Mouse (Mus musculus): ENCODE data around the gene Zfp131. TPM values are rescaled to one million over a fixed set of nuclear protein-coding genes. Genes with fewer than 3 reads are reported as not detected.

Zfp131 gene
- polyA plus RNA-seq, 1 experiment from 2014 or later: 38.7 TPM

GRCm38 (mm10) chr13:119756831-119757230, 33.9 kb downstream of the Zfp131 start:
- Histone ChIP-seq H3K4me3 (ENCODE audit: low read depth, low read length) (no peak overlapping the region), H3K9ac (replicated peaks; ENCODE audit: low read depth, low read length) (no peak overlapping the region)

GRCm38 (mm10) chr13:119755681-119756471, 34.8 kb downstream of the Zfp131 start, which contains the start of gene Nim1k:
TSS of gene Nim1k (minus strand) at chr13:119755882.
- H3K27ac ChIP-seq (ENCODE audit: low read depth, low read length): peak within 1 kb of the TSS; percentile 77
- H3K9me3 ChIP-seq (ENCODE audit: control insufficient read depth, low read length): no peaks in the 10 kb centered on the region
- peak within 1 kb of the TSS; percentile 94 for H3K4me2 ChIP-seq (ENCODE audit: low read depth, low read length)
- WGBS: 2% methylated on average over 42 of the region's 43 CpGs
- H3K36me3 ChIP-seq (ENCODE audit: control insufficient read depth, insufficient read depth, low read length): peaks cover under 1% of the 10 kb centered on the region; the same call in 1 of the 2 replicates
- ATAC-seq (ENCODE audit: low read depth): peak; percentile 94
- H3K27me3 ChIP-seq (ENCODE audit: control insufficient read depth, insufficient read depth, low read length): no peaks in the 10 kb centered on the region
- peak within 1 kb of the TSS; percentile 78 for H3K9ac ChIP-seq (replicated peaks; ENCODE audit: low read depth, low read length)
- peaks cover 13% of the 10 kb centered on the region for H3K4me1 ChIP-seq (ENCODE audit: control insufficient read depth, insufficient read depth, low read length)
- H3K4me3 ChIP-seq (ENCODE audit: low read depth, low read length): peak within 1 kb of the TSS; percentile 62

More at GRCm38 (mm10) chr13:119756831-119757230, 33.9 kb downstream of the Zfp131 start:
- H3K27ac ChIP-seq (ENCODE audit: low read depth, low read length): no peak overlapping the region
- no peaks in the 10 kb centered on the region for H3K27me3 ChIP-seq (ENCODE audit: control insufficient read depth, insufficient read depth, low read length)
- H3K9me3 ChIP-seq (ENCODE audit: control insufficient read depth, low read length): no peaks in the 10 kb centered on the region
- 0 out of 2 replicates have a peak overlapping the region, but pooled peaks have one; percentile 94 for H3K4me2 ChIP-seq (ENCODE audit: low read depth, low read length)
- peaks cover 2% of the 10 kb centered on the region; the same call in 1 of the 2 replicates for H3K36me3 ChIP-seq (ENCODE audit: control insufficient read depth, insufficient read depth, low read length)
- 44% methylated on average over 5 of the region's 5 CpGs for WGBS
- H3K4me1 ChIP-seq (ENCODE audit: control insufficient read depth, insufficient read depth, low read length): peaks cover 13% of the 10 kb centered on the region
- no peak for ATAC-seq (ENCODE audit: low read depth)

- Histone ChIP-seq H3K4me1 (ENCODE audit: control insufficient read depth, insufficient read depth, low read length) (peaks cover 13% of the 10 kb centered on the region), H3K9ac (replicated peaks; ENCODE audit: low read depth, low read length) (peak overlapping the region; percentile 78), H3K4me3 (ENCODE audit: low read depth, low read length) (peak overlapping the region; percentile 62), H3K36me3 (ENCODE audit: control insufficient read depth, insufficient read depth, low read length) (no peaks in the 10 kb centered on the region), H3K27ac (ENCODE audit: low read depth, low read length) (peak overlapping the region; percentile 77), H3K27me3 (ENCODE audit: control insufficient read depth, insufficient read depth, low read length) (no peaks in the 10 kb centered on the region), H3K4me2 (ENCODE audit: low read depth, low read length) (peak overlapping the region; percentile 94), H3K9me3 (ENCODE audit: control insufficient read depth, low read length) (no peaks in the 10 kb centered on the region)
- 2% methylated on average over 16 of the region's 16 CpGs for WGBS
- ATAC-seq (ENCODE audit: low read depth): peak; percentile 56
These were observed 35.5 kb downstream of the Zfp131 start for GRCm38 (mm10) chr13:119755141-119755547.

GRCm38 (mm10) chr13:119754635-119755020, 36.1 kb downstream of the Zfp131 start:
- H3K27me3 ChIP-seq (ENCODE audit: control insufficient read depth, insufficient read depth, low read length): no peaks in the 10 kb centered on the region

GRCm38 (mm10) chr13:119753859-119754634, 36.6 kb downstream of the Zfp131 start:
- 46% methylated on average over 9 of the region's 9 CpGs for WGBS
- Histone ChIP-seq H3K9me3 (ENCODE audit: control insufficient read depth, low read length) (no peaks in the 10 kb centered on the region), H3K27me3 (ENCODE audit: control insufficient read depth, insufficient read depth, low read length) (no peaks in the 10 kb centered on the region), H3K9ac (replicated peaks; ENCODE audit: low read depth, low read length) (no peak overlapping the region), H3K4me1 (ENCODE audit: control insufficient read depth, insufficient read depth, low read length) (peaks cover 13% of the 10 kb centered on the region), H3K4me2 (ENCODE audit: low read depth, low read length) (peak overlapping the region; percentile 94; the same call in 1 of the 2 replicates), H3K36me3 (ENCODE audit: control insufficient read depth, insufficient read depth, low read length) (no peaks in the 10 kb centered on the region), H3K4me3 (ENCODE audit: low read depth, low read length) (no peak overlapping the region), H3K27ac (ENCODE audit: low read depth, low read length) (no peak overlapping the region)
- no peak for ATAC-seq (ENCODE audit: low read depth)

More at GRCm38 (mm10) chr13:119754635-119755020, 36.1 kb downstream of the Zfp131 start:
- H3K9ac ChIP-seq (replicated peaks; ENCODE audit: low read depth, low read length): no peak overlapping the region; the same call in 1 of the 2 replicates
- peak overlapping the region; percentile 62; the same call in 1 of the 2 replicates for H3K4me3 ChIP-seq (ENCODE audit: low read depth, low read length)
- 22% methylated on average over 3 of the region's 3 CpGs for WGBS
- no peak for ATAC-seq (ENCODE audit: low read depth)
- H3K4me2 ChIP-seq (ENCODE audit: low read depth, low read length): peak overlapping the region; percentile 94
- peaks cover 13% of the 10 kb centered on the region for H3K4me1 ChIP-seq (ENCODE audit: control insufficient read depth, insufficient read depth, low read length)
- no peaks in the 10 kb centered on the region for H3K9me3 ChIP-seq (ENCODE audit: control insufficient read depth, low read length)
- no peak overlapping the region for H3K27ac ChIP-seq (ENCODE audit: low read depth, low read length)
- H3K36me3 ChIP-seq (ENCODE audit: control insufficient read depth, insufficient read depth, low read length): no peaks in the 10 kb centered on the region

GRCm38 (mm10) chr13:119746930-119747329, 43.8 kb downstream of the Zfp131 start:
- Histone ChIP-seq H3K27ac (ENCODE audit: low read depth, low read length) (no peak overlapping the region), H3K4me2 (ENCODE audit: low read depth, low read length) (no peak overlapping the region), H3K4me1 (ENCODE audit: control insufficient read depth, insufficient read depth, low read length) (peaks cover 2% of the 10 kb centered on the region; the same call in 1 of the 2 replicates), H3K36me3 (ENCODE audit: control insufficient read depth, insufficient read depth, low read length) (no peaks in the 10 kb centered on the region), H3K9ac (replicated peaks; ENCODE audit: low read depth, low read length) (no peak overlapping the region), H3K9me3 (ENCODE audit: control insufficient read depth, low read length) (no peaks in the 10 kb centered on the region), H3K27me3 (ENCODE audit: control insufficient read depth, insufficient read depth, low read length) (no peaks in the 10 kb centered on the region), H3K4me3 (ENCODE audit: low read depth, low read length) (no peak overlapping the region)
- no peak for ATAC-seq (ENCODE audit: low read depth)
- 96% methylated on average over 4 of the region's 4 CpGs for WGBS

- H3K4me3 ChIP-seq (ENCODE audit: low read depth, low read length): no peak overlapping the region
- no peak for ATAC-seq (ENCODE audit: low read depth)
- H3K4me2 ChIP-seq (ENCODE audit: low read depth, low read length): no peak overlapping the region
- WGBS: 71% methylated on average over 3 of the region's 3 CpGs
- no peaks in the 10 kb centered on the region for H3K36me3 ChIP-seq (ENCODE audit: control insufficient read depth, insufficient read depth, low read length)
- no peak overlapping the region for H3K27ac ChIP-seq (ENCODE audit: low read depth, low read length)
- H3K4me1 ChIP-seq (ENCODE audit: control insufficient read depth, insufficient read depth, low read length): peaks cover 9% of the 10 kb centered on the region
- H3K9me3 ChIP-seq (ENCODE audit: control insufficient read depth, low read length): no peaks in the 10 kb centered on the region
- H3K9ac ChIP-seq (replicated peaks; ENCODE audit: low read depth, low read length): no peak overlapping the region
- no peaks in the 10 kb centered on the region for H3K27me3 ChIP-seq (ENCODE audit: control insufficient read depth, insufficient read depth, low read length)
These were observed 47.2 kb downstream of the Zfp131 start for GRCm38 (mm10) chr13:119743470-119743869.

- Histone ChIP-seq H3K9me3 (ENCODE audit: control insufficient read depth, low read length) (no peaks in the 10 kb centered on the region), H3K27ac (ENCODE audit: low read depth, low read length) (no peak overlapping the region), H3K4me2 (ENCODE audit: low read depth, low read length) (no peak overlapping the region), H3K36me3 (ENCODE audit: control insufficient read depth, insufficient read depth, low read length) (no peaks in the 10 kb centered on the region), H3K27me3 (ENCODE audit: control insufficient read depth, insufficient read depth, low read length) (no peaks in the 10 kb centered on the region), H3K4me1 (ENCODE audit: control insufficient read depth, insufficient read depth, low read length) (peaks cover 9% of the 10 kb centered on the region), H3K9ac (replicated peaks; ENCODE audit: low read depth, low read length) (no peak overlapping the region), H3K4me3 (ENCODE audit: low read depth, low read length) (no peak overlapping the region)
- WGBS: 94% methylated on average over 6 of the region's 6 CpGs
- ATAC-seq (ENCODE audit: low read depth): no peak
These were observed 47.8 kb downstream of the Zfp131 start for GRCm38 (mm10) chr13:119742711-119743415.

Measured in neural tube, embryonic 14.5 days (tissue).